Mouse (Mus musculus): ENCODE results near the gene Emsy.

GRCm38 (mm10) chr7:98680691-98681090 is 24.1 kb upstream of the Emsy start:
- no peak for TF ChIP-seq EP300 (IDR thresholded peaks at IDR 0.05; ENCODE audit: low read depth)
- no peak for TF ChIP-seq CTCF (IDR thresholded peaks at IDR 0.05; ENCODE audit: low read depth)
